ENCODE assay signal across 13 mouse cellular contexts in the genomic region with DNA sequence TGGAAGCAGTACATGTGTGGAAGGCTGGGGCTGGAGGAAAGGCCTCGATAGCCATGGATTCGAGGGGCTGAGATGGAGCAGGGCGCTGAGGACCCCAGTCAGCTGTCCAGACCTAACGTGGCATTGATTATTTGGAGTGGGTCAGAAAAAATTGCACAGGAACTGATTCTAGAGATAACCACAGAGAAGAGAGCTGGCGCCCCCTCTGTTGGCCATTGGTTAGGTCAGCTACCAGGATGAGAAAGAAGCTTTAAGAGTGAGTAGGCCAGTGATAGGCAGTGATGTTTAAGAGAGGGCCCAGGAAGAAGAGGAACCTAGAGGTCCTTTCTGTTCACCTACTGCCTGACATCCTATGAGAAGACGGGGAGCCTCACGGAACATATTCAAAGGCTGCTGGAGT. TPM values are rescaled to one million over a fixed set of nuclear protein-coding genes. Genes with fewer than 3 reads are reported as not detected.
DNase-seq lines count a peak whose midpoint lies in the region; ATAC-seq and TF ChIP-seq lines count a peak whose summit lies in the region.
"Had no signal": no experiment of that assay in that cellular context is flagged by ENCODE, and none has a peak within 500 bp of the region (broad histone marks: within the 10 kb centered on the region; RNA-seq: fewer than 3 reads in every experiment).

No protein-coding gene starts in this region.

- DNase-seq in kidney, postnatal 25 days, result peak; percentile 56 to 64
- DNase-seq in 416B (ENCODE audit: low read depth), result peak; percentile 58
- peak; percentile 54 for DNase-seq in CH12.LX (ENCODE audit: extremely low read depth)
- no peak for DNase-seq in liver, embryonic 11.5 days (ENCODE audit: low spot score)
- DNase-seq in adipocyte (ENCODE audit: low spot score), result no peak
- DNase-seq in urinary bladder, postnatal 10 days (ENCODE audit: low spot score), result no peak
- DNase-seq: adrenal gland, adult 2 months had no signal

- H3K9me3 ChIP-seq in kidney, embryonic 16.5 days (ENCODE audit: low read length), result no peaks in the 10 kb centered on the region
- H3K9me3 ChIP-seq in CH12.LX (replicated peaks; ENCODE audit: low read length), result no peaks in the 10 kb centered on the region
- no peaks in the 10 kb centered on the region for H3K9me3 ChIP-seq in liver, embryonic 11.5 days (ENCODE audit: control insufficient read depth, low read length)
- H3K9me3 ChIP-seq: limb, embryonic 15.5 days had no signal

- H3K27ac ChIP-seq in kidney, embryonic 16.5 days (ENCODE audit: low read length), result no peak overlapping the region
- H3K27ac ChIP-seq in CH12.LX (ENCODE audit: insufficient read depth, low read depth), result no peak overlapping the region
- no peak overlapping the region for H3K27ac ChIP-seq in liver, embryonic 11.5 days (ENCODE audit: low read depth, low read length)
- H3K27ac ChIP-seq: limb, embryonic 15.5 days had no signal

- H3K27me3 ChIP-seq in kidney, embryonic 16.5 days (ENCODE audit: insufficient read depth, low read length), result no peaks in the 10 kb centered on the region
- no peaks in the 10 kb centered on the region for H3K27me3 ChIP-seq in CH12.LX (replicated peaks)
- H3K27me3 ChIP-seq in liver, embryonic 11.5 days (replicated peaks; ENCODE audit: control insufficient read depth, insufficient read depth, low read length), result no peaks in the 10 kb centered on the region
- H3K27me3 ChIP-seq: limb, embryonic 15.5 days had no signal

- no peak for TF ChIP-seq POLR2A in CH12.LX (IDR thresholded peaks at IDR 0.05; ENCODE audit: low read depth, low read length)

- no peak for TF ChIP-seq EP300 in CH12.LX (IDR thresholded peaks at IDR 0.05; ENCODE audit: low read length)

- H3K79me2 ChIP-seq in CH12.LX (replicated peaks; ENCODE audit: control insufficient read depth, extremely low read depth, insufficient read depth, poor library complexity, severe bottlenecking), result no peaks in the 10 kb centered on the region

- dilution Hi-C loops in CH12.LX (cut with MboI; ENCODE audit: extremely low pct_ligation_motif_present, extremely low pct_unique_long_range_greater_than_20kb, low sequenced_read_pairs), result no loop called here

- peaks cover 7% of the 10 kb centered on the region; the same call in 1 of the 2 replicates for H3K4me1 ChIP-seq in kidney, embryonic 16.5 days (ENCODE audit: insufficient read depth, low read length)
- H3K4me1 ChIP-seq in CH12.LX (ENCODE audit: control insufficient read depth in 1 of 2, insufficient read depth in 2 of 2), result peaks cover 8 to 42% of the 10 kb centered on the region in 2 experiments
- peaks cover 10% of the 10 kb centered on the region; the same call in 1 of the 2 replicates for H3K4me1 ChIP-seq in liver, embryonic 11.5 days (replicated peaks; ENCODE audit: control insufficient read depth, insufficient read depth, low read length)
- H3K4me1 ChIP-seq: limb, embryonic 15.5 days had no signal

- ATAC-seq in kidney, embryonic 16.5 days (ENCODE audit: low FRiP score, low TSS enrichment), result no peak
- 0 out of 2 replicates have a peak, but pooled peaks have one; percentile 19 for ATAC-seq in liver, embryonic 11.5 days (replicated peaks; ENCODE audit: low FRiP score)
- ATAC-seq: inflammation-experienced regulatory T-cells, adult 6 months had no signal

- H3K4me2 ChIP-seq in kidney, embryonic 16.5 days (replicated peaks; ENCODE audit: low read depth, low read length), result no peak overlapping the region
- H3K4me2 ChIP-seq in CH12.LX (ENCODE audit: insufficient read depth, low read depth, poor library complexity, severe bottlenecking), result no peak overlapping the region
- no peak overlapping the region for H3K4me2 ChIP-seq in liver, embryonic 11.5 days
- H3K4me2 ChIP-seq: limb, embryonic 15.5 days had no signal

- 80% methylated on average over 7 of the region's 7 CpGs for WGBS in kidney, embryonic 16.5 days
- WGBS in liver, embryonic 11.5 days, result 72% methylated on average over 7 of the region's 7 CpGs

- no peak overlapping the region for H3K9ac ChIP-seq in kidney, embryonic 16.5 days (replicated peaks; ENCODE audit: low read length)
- no peak overlapping the region for H3K9ac ChIP-seq in CH12.LX (ENCODE audit: insufficient read depth, low read depth)
- no peak overlapping the region for H3K9ac ChIP-seq in liver, embryonic 11.5 days (ENCODE audit: low read depth, low read length)
- H3K9ac ChIP-seq: limb, embryonic 15.5 days had no signal

- in situ Hi-C loops in CH12.LX (cut with MboI; ENCODE audit: low pct_ligation_motif_present, low pct_unique_long_range_greater_than_20kb, low sequenced_read_pairs), result no loop called here

- TF ChIP-seq RAD21 in CH12.LX (IDR thresholded peaks at IDR 0.05; ENCODE audit: low read depth, low read length), result peak; percentile 29

- peak; percentile 8 to 62; a peak in 2 of 4 replicates for TF ChIP-seq CTCF in CH12.LX (conservative IDR thresholded peaks at IDR 0.05 in 1 of 2, IDR thresholded peaks at IDR 0.05 in 1 of 2; ENCODE audit: low read depth in 2 of 2, low read length in 2 of 2)

- peaks cover 29% of the 10 kb centered on the region for H3K36me3 ChIP-seq in kidney, embryonic 16.5 days (ENCODE audit: insufficient read depth, low read length)
- peaks cover 12 to 47% of the 10 kb centered on the region in 2 experiments for H3K36me3 ChIP-seq in CH12.LX (replicated peaks in 1 of 2; ENCODE audit: control insufficient read depth in 1 of 2, insufficient read depth in 1 of 2, low read length in 1 of 2)
- peaks cover 14% of the 10 kb centered on the region; the same call in 1 of the 2 replicates for H3K36me3 ChIP-seq in liver, embryonic 11.5 days (ENCODE audit: control insufficient read depth, insufficient read depth, low read length)

- H3K4me3 ChIP-seq in kidney, embryonic 16.5 days (ENCODE audit: low read length), result no peak overlapping the region
- H3K4me3 ChIP-seq in CH12.LX (replicated peaks in 1 of 3; ENCODE audit: low read depth in 2 of 3, low read length in 2 of 3, poor library complexity in 1 of 3), result no peak overlapping the region
- H3K4me3 ChIP-seq in liver, embryonic 11.5 days (ENCODE audit: low read depth, low read length), result no peak overlapping the region
- H3K4me3 ChIP-seq: erythroblast, embryonic 14.5 days; limb, embryonic 15.5 days; myocyte had no signal

TF ChIP-seq in CH12.LX, 34 proteins besides CTCF, POLR2A, EP300 and RAD21:
- TF ChIP-seq CHD2 (IDR thresholded peaks at IDR 0.05; ENCODE audit: low read length) (no peak), E2F4 (IDR thresholded peaks at IDR 0.05; ENCODE audit: insufficient replicate concordance, low read depth, low read length) (no peak), RCOR1 (conservative IDR thresholded peaks at IDR 0.05; ENCODE audit: low read depth, low read length) (no peak), BHLHE40 (IDR thresholded peaks at IDR 0.05; ENCODE audit: low read depth, low read length) (no peak), ZNF384 (IDR thresholded peaks at IDR 0.05; ENCODE audit: low read depth, low read length) (0 out of 2 replicates have a peak, but pooled peaks have one; percentile 11), MEF2A (IDR thresholded peaks at IDR 0.05; ENCODE audit: borderline replicate concordance, low read depth, low read length) (no peak)

RNA-seq across cellular contexts. Expression of gene Kat8, which starts 7.0 kb away (rescaled TPM):
- polyA plus RNA-seq in kidney, embryonic 16.5 days (2015; fragmentation: Nextera tagmentation; extraction: Ambion mirVana), result 42.7 and 44.4 TPM in 2 replicates
- total RNA-seq in CH12.LX (2012; rRNA removed) (24.3 and 30.3 TPM in 2 replicates), CH12.LX (2014; rRNA removed) (22.9 and 24.0 TPM in 2 replicates)
- polyA plus RNA-seq in CH12.LX (2012; ENCODE audit: insufficient read length, low read depth), result 17.5 and 18.0 TPM in 2 replicates
- 44.2 and 47.0 TPM in 2 replicates for polyA plus RNA-seq in liver, embryonic 11.5 days (2014; fragmentation: Nextera tagmentation; extraction: Ambion mirVana)

RNA-seq across cellular contexts. Expression of gene Prss8, which starts 10.6 kb away (rescaled TPM):
- 93.2 and 98.7 TPM in 2 replicates for polyA plus RNA-seq in kidney, embryonic 16.5 days (2015; fragmentation: Nextera tagmentation; extraction: Ambion mirVana)
- 0.08 TPM in 1 of 2 replicates, not detected in the other for total RNA-seq in CH12.LX (2012; rRNA removed)
- not detected in 2 replicates for total RNA-seq in CH12.LX (2014; rRNA removed)
- not detected in 2 replicates for polyA plus RNA-seq in CH12.LX (2012; ENCODE audit: insufficient read length, low read depth)
- 3.4 and 6.3 TPM in 2 replicates for polyA plus RNA-seq in liver, embryonic 11.5 days (2014; fragmentation: Nextera tagmentation; extraction: Ambion mirVana)
- polyA plus RNA-seq: erythroblast, embryonic 14.5 days; inflammation-experienced regulatory T-cells, adult 6 months had no signal

RNA-seq across cellular contexts. Expression of gene Bckdk, which starts 15.4 kb away (rescaled TPM):
- polyA plus RNA-seq in kidney, embryonic 16.5 days (2015; fragmentation: Nextera tagmentation; extraction: Ambion mirVana), result 155 and 156 TPM in 2 replicates
- total RNA-seq in CH12.LX (2012; rRNA removed) (37.1 and 38.4 TPM in 2 replicates), CH12.LX (2014; rRNA removed) (54.9 and 61.8 TPM in 2 replicates)
- 60.0 and 62.7 TPM in 2 replicates for polyA plus RNA-seq in CH12.LX (2012; ENCODE audit: insufficient read length, low read depth)
- polyA plus RNA-seq in liver, embryonic 11.5 days (2014; fragmentation: Nextera tagmentation; extraction: Ambion mirVana), result 126 and 132 TPM in 2 replicates

RNA-seq across cellular contexts. Expression of gene Vkorc1, which starts 23.9 kb away (rescaled TPM):
- polyA plus RNA-seq in kidney, embryonic 16.5 days (2015; fragmentation: Nextera tagmentation; extraction: Ambion mirVana), result 163 and 168 TPM in 2 replicates
- total RNA-seq in CH12.LX (2012; rRNA removed), result 0.25 TPM in 1 of 2 replicates, not detected in the other
- total RNA-seq in CH12.LX (2014; rRNA removed), result not detected in 2 replicates
- polyA plus RNA-seq in CH12.LX (2012; ENCODE audit: insufficient read length, low read depth), result 0.56 TPM in 1 of 2 replicates, not detected in the other
- 108 and 110 TPM in 2 replicates for polyA plus RNA-seq in liver, embryonic 11.5 days (2014; fragmentation: Nextera tagmentation; extraction: Ambion mirVana)

RNA-seq across cellular contexts. Expression of gene Gm21974, which starts 24.0 kb away (rescaled TPM):
- polyA plus RNA-seq in kidney, embryonic 16.5 days (2015; fragmentation: Nextera tagmentation; extraction: Ambion mirVana), result not detected in 2 replicates
- total RNA-seq in CH12.LX (2012; rRNA removed) (not detected in 2 replicates), CH12.LX (2014; rRNA removed) (not detected in 2 replicates)
- not detected in 2 replicates for polyA plus RNA-seq in CH12.LX (2012; ENCODE audit: insufficient read length, low read depth)
- polyA plus RNA-seq in liver, embryonic 11.5 days (2014; fragmentation: Nextera tagmentation; extraction: Ambion mirVana), result 0.08 TPM in 1 of 2 replicates, not detected in the other
- total RNA-seq: adrenal gland, adult 2 months had no signal
- polyA plus RNA-seq: adrenal gland, adult 2 months; erythroblast, embryonic 14.5 days; gonadal fat pad, adult 2 months; inflammation-experienced regulatory T-cells, adult 6 months; limb, embryonic 15.5 days; myocyte had no signal

Comparison
In these comparisons a context has a peak if more than half of its experiments do, and no peak if none do; other contexts are left out.
1. DNase-seq: peak in kidney, postnatal 25 days (2 of 2), 416B (single experiment) and CH12.LX (single experiment); none in liver, embryonic 11.5 days (single experiment), adipocyte (single experiment) and urinary bladder, postnatal 10 days (single experiment).
2. RNA of gene Prss8, which starts 10.6 kb away (polyA plus RNA-seq): 93.2 to 98.7 TPM in kidney, embryonic 16.5 days; 3.4 to 6.3 TPM in liver, embryonic 11.5 days and not detected in CH12.LX; every median in the first group is over 10 times any median in the second.